Mouse (Mus musculus): Measurements from ENCODE around the gene Dvl1. TPM values are rescaled to one million over a fixed set of nuclear protein-coding genes. Genes with fewer than 3 reads are reported as not detected.

The Dvl1 gene
- polyA plus RNA-seq, 1 experiment = 128 TPM

GRCm38 (mm10) chr4:155821025-155821424, 26.2 kb upstream of the Dvl1 start:
- no peak for DNase-seq
- Histone ChIP-seq H3K4me3 (replicated peaks; ENCODE audit: extremely low read depth, low read depth, low read length) (no peak overlapping the region), H3K4me1 (ENCODE audit: control insufficient read depth, insufficient read depth, low read length) (no peaks in the 10 kb centered on the region)
- TF ChIP-seq POLR2A (IDR thresholded peaks at IDR 0.05; ENCODE audit: borderline replicate concordance, extremely low read depth, low read depth, low read length) (no peak), CTCF (IDR thresholded peaks at IDR 0.05; ENCODE audit: insufficient read depth, low read length) (no peak)
- WGBS = 69% methylated on average over 7 of the region's 7 CpGs

GRCm38 (mm10) chr4:155823443-155823842, 23.8 kb upstream of the Dvl1 start:
- H3K4me3 ChIP-seq (replicated peaks; ENCODE audit: extremely low read depth, low read depth, low read length) = no peak overlapping the region
- DNase-seq = no peak
- no peak for TF ChIP-seq CTCF (IDR thresholded peaks at IDR 0.05; ENCODE audit: insufficient read depth, low read length)
- no peak for TF ChIP-seq POLR2A (IDR thresholded peaks at IDR 0.05; ENCODE audit: borderline replicate concordance, extremely low read depth, low read depth, low read length)
- H3K4me1 ChIP-seq (ENCODE audit: control insufficient read depth, insufficient read depth, low read length) = no peaks in the 10 kb centered on the region
- WGBS = 91% methylated on average over 16 of the region's 16 CpGs

GRCm38 (mm10) chr4:155829866-155830265, 17.3 kb upstream of the Dvl1 start:
- DNase-seq = no peak
- TF ChIP-seq CTCF (IDR thresholded peaks at IDR 0.05; ENCODE audit: insufficient read depth, low read length) (no peak), POLR2A (IDR thresholded peaks at IDR 0.05; ENCODE audit: borderline replicate concordance, extremely low read depth, low read depth, low read length) (no peak)
- 87% methylated on average over 4 of the region's 4 CpGs for WGBS
- Histone ChIP-seq H3K4me3 (replicated peaks; ENCODE audit: extremely low read depth, low read depth, low read length) (no peak overlapping the region), H3K4me1 (ENCODE audit: control insufficient read depth, insufficient read depth, low read length) (peaks cover 15% of the 10 kb centered on the region)

GRCm38 (mm10) chr4:155830596-155830995, 16.6 kb upstream of the Dvl1 start:
- no peak for DNase-seq
- WGBS = 43% methylated on average over 8 of the region's 8 CpGs
- no peak overlapping the region for H3K4me3 ChIP-seq (replicated peaks; ENCODE audit: extremely low read depth, low read depth, low read length)

GRCm38 (mm10) chr4:155831205-155831766, 15.9 kb upstream of the Dvl1 start, which contains the start of gene Aurkaip1:
Gene Aurkaip1 (plus strand): TSS chr4:155831272.
- H3K4me1 ChIP-seq (ENCODE audit: control insufficient read depth, insufficient read depth, low read length) = peaks cover 15% of the 10 kb centered on the region
- H3K4me3 ChIP-seq (replicated peaks; ENCODE audit: extremely low read depth, low read depth, low read length) = peak within 1 kb of the TSS; percentile 93
- TF ChIP-seq POLR2A (IDR thresholded peaks at IDR 0.05; ENCODE audit: borderline replicate concordance, extremely low read depth, low read depth, low read length) (peak; percentile 77; the same call in 1 of the 2 replicates), CTCF (IDR thresholded peaks at IDR 0.05; ENCODE audit: insufficient read depth, low read length) (peak; percentile 78)
- WGBS = under 1% methylated on average over 49 of the region's 49 CpGs
- peak; percentile 92 for DNase-seq

More at GRCm38 (mm10) chr4:155830596-155830995, 16.6 kb upstream of the Dvl1 start:
- TF ChIP-seq POLR2A (IDR thresholded peaks at IDR 0.05; ENCODE audit: borderline replicate concordance, extremely low read depth, low read depth, low read length) (no peak), CTCF (IDR thresholded peaks at IDR 0.05; ENCODE audit: insufficient read depth, low read length) (no peak)
- peaks cover 15% of the 10 kb centered on the region for H3K4me1 ChIP-seq (ENCODE audit: control insufficient read depth, insufficient read depth, low read length)

- TF ChIP-seq POLR2A (IDR thresholded peaks at IDR 0.05; ENCODE audit: borderline replicate concordance, extremely low read depth, low read depth, low read length) (no peak), CTCF (IDR thresholded peaks at IDR 0.05; ENCODE audit: insufficient read depth, low read length) (no peak)
- peaks cover 15% of the 10 kb centered on the region for H3K4me1 ChIP-seq (ENCODE audit: control insufficient read depth, insufficient read depth, low read length)
- DNase-seq = no peak
- H3K4me3 ChIP-seq (replicated peaks; ENCODE audit: extremely low read depth, low read depth, low read length) = peak overlapping the region; percentile 93
- WGBS = under 1% methylated on average over 25 of the region's 25 CpGs
Observed at GRCm38 (mm10) chr4:155831831-155832230, 15.4 kb upstream of the Dvl1 start.

GRCm38 (mm10) chr4:155832321-155832720, 14.9 kb upstream of the Dvl1 start:
- DNase-seq = no peak
- 46% methylated on average over 10 of the region's 10 CpGs for WGBS
- no peak for TF ChIP-seq POLR2A (IDR thresholded peaks at IDR 0.05; ENCODE audit: borderline replicate concordance, extremely low read depth, low read depth, low read length)
- TF ChIP-seq CTCF (IDR thresholded peaks at IDR 0.05; ENCODE audit: insufficient read depth, low read length) = no peak
- peak overlapping the region; percentile 93 for H3K4me3 ChIP-seq (replicated peaks; ENCODE audit: extremely low read depth, low read depth, low read length)
- H3K4me1 ChIP-seq (ENCODE audit: control insufficient read depth, insufficient read depth, low read length) = peaks cover 15% of the 10 kb centered on the region

GRCm38 (mm10) chr4:155833234-155833633, 14.0 kb upstream of the Dvl1 start:
- 78% methylated on average over 4 of the region's 4 CpGs for WGBS
- DNase-seq = no peak
- no peak overlapping the region for H3K4me3 ChIP-seq (replicated peaks; ENCODE audit: extremely low read depth, low read depth, low read length)

GRCm38 (mm10) chr4:155833836-155834235, 13.4 kb upstream of the Dvl1 start:
- DNase-seq = peak; percentile 78
- peak; percentile 76 for TF ChIP-seq CTCF (IDR thresholded peaks at IDR 0.05; ENCODE audit: insufficient read depth, low read length)
- no peak for TF ChIP-seq POLR2A (IDR thresholded peaks at IDR 0.05; ENCODE audit: borderline replicate concordance, extremely low read depth, low read depth, low read length)
- 19% methylated on average over 2 of the region's 2 CpGs for WGBS
- Histone ChIP-seq H3K4me3 (replicated peaks; ENCODE audit: extremely low read depth, low read depth, low read length) (no peak overlapping the region), H3K4me1 (ENCODE audit: control insufficient read depth, insufficient read depth, low read length) (peaks cover 22% of the 10 kb centered on the region)

More at GRCm38 (mm10) chr4:155833234-155833633, 14.0 kb upstream of the Dvl1 start:
- TF ChIP-seq POLR2A (IDR thresholded peaks at IDR 0.05; ENCODE audit: borderline replicate concordance, extremely low read depth, low read depth, low read length) (no peak), CTCF (IDR thresholded peaks at IDR 0.05; ENCODE audit: insufficient read depth, low read length) (no peak)
- H3K4me1 ChIP-seq (ENCODE audit: control insufficient read depth, insufficient read depth, low read length) = peaks cover 22% of the 10 kb centered on the region

- Histone ChIP-seq H3K4me1 (ENCODE audit: control insufficient read depth, insufficient read depth, low read length) (peaks cover 29% of the 10 kb centered on the region), H3K4me3 (replicated peaks; ENCODE audit: extremely low read depth, low read depth, low read length) (no peak overlapping the region)
- 28% methylated on average over 11 of the region's 11 CpGs for WGBS
- peak; percentile 44 for DNase-seq
- TF ChIP-seq POLR2A (IDR thresholded peaks at IDR 0.05; ENCODE audit: borderline replicate concordance, extremely low read depth, low read depth, low read length) (no peak; the same call in 1 of the 2 replicates), CTCF (IDR thresholded peaks at IDR 0.05; ENCODE audit: insufficient read depth, low read length) (no peak)
Observed at GRCm38 (mm10) chr4:155837404-155838010, 9.7 kb upstream of the Dvl1 start.
